Mouse (Mus musculus): ENCODE data around the gene Ren1. TPM values are rescaled to one million over a fixed set of nuclear protein-coding genes. Genes with fewer than 3 reads are reported as not detected.

The Ren1 gene
- polyA plus RNA-seq, 2 experiments, result 0.48 to 2.8 TPM

DNA sequence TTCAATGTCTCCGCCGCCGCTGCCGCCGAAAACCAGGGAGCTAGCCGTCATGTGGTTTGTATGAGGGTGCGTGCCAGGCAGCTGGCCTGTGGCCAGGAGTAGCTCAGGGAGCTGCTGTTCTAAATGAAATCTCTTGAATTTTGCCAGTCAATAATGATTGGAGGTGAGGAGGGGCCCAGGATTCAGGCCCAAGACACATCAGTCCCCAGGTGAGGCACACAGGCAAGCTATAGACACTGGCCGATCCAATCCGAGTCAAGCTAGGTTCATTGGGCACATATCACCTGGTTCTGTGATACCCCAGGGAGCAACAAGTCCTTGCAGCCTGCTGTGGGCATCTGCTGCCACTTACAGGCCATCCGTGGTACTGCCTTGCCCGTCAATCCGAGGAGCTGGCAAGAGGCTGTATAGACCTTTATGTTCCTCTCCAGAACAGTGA, 3.1 kb downstream of the Ren1 start:
- Histone ChIP-seq H3K4me1 (ENCODE audit: control insufficient read depth, insufficient read depth, low read length) (peaks cover 3% of the 10 kb centered on the region; the same call in 1 of the 2 replicates), H3K36me3 (ENCODE audit: control insufficient read depth, insufficient read depth, low read length) (no peaks in the 10 kb centered on the region), H3K4me3 (replicated peaks; ENCODE audit: low read length) (no peak overlapping the region), H3K9me3 (ENCODE audit: control insufficient read depth, low read length) (no peaks in the 10 kb centered on the region), H3K27me3 (ENCODE audit: control insufficient read depth, insufficient read depth, low read length) (no peaks in the 10 kb centered on the region), H3K9ac (ENCODE audit: low read depth, low read length, severe bottlenecking) (0 out of 2 replicates have a peak overlapping the region, but pooled peaks have one; percentile 7), H3K4me2 (replicated peaks; ENCODE audit: low read depth, low read length, severe bottlenecking) (no peak overlapping the region), H3K27ac (replicated peaks; ENCODE audit: low read depth, low read length) (no peak overlapping the region)
- DNase-seq (ENCODE audit: low spot score) (peak; percentile 24), ATAC-seq (ENCODE audit: low FRiP score, low read depth) (no peak)
- 51% methylated on average over 12 of the region's 12 CpGs for WGBS
- no peak for TF ChIP-seq POLR2A (IDR thresholded peaks at IDR 0.05; ENCODE audit: borderline replicate concordance, extremely low read depth, insufficient read depth, insufficient read length)

DNA sequence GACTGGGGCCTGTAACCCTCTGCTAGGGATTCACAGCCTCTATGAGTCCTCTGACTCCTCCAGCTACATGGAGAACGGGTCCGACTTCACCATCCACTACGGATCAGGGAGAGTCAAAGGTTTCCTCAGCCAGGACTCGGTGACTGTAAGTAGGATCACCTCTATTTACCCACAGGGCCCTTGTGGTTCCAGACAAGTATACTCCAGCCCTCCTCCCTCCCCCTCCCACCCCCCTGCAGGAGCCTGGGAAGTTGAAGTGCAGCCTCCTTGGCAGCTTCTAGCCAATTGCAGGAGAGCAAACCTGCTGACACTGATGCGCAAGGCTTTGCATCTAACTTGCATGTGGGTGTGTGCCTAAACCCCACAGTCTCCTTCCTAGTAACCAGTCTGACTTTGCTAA, 5.2 kb downstream of the Ren1 start:
- Histone ChIP-seq H3K9me3 (ENCODE audit: control insufficient read depth, low read length) (no peaks in the 10 kb centered on the region), H3K9ac (ENCODE audit: low read depth, low read length, severe bottlenecking) (no peak overlapping the region), H3K4me1 (ENCODE audit: control insufficient read depth, insufficient read depth, low read length) (peaks cover 3% of the 10 kb centered on the region; the same call in 1 of the 2 replicates), H3K27ac (replicated peaks; ENCODE audit: low read depth, low read length) (no peak overlapping the region), H3K4me2 (replicated peaks; ENCODE audit: low read depth, low read length, severe bottlenecking) (no peak overlapping the region), H3K27me3 (ENCODE audit: control insufficient read depth, insufficient read depth, low read length) (no peaks in the 10 kb centered on the region), H3K4me3 (replicated peaks; ENCODE audit: low read length) (no peak overlapping the region), H3K36me3 (ENCODE audit: control insufficient read depth, insufficient read depth, low read length) (no peaks in the 10 kb centered on the region)
- no peak for DNase-seq (ENCODE audit: low spot score)
- no peak for TF ChIP-seq POLR2A (IDR thresholded peaks at IDR 0.05; ENCODE audit: borderline replicate concordance, extremely low read depth, insufficient read depth, insufficient read length)
- 42% methylated on average over 5 of the region's 5 CpGs for WGBS
- no peak for ATAC-seq (ENCODE audit: low FRiP score, low read depth)

DNA sequence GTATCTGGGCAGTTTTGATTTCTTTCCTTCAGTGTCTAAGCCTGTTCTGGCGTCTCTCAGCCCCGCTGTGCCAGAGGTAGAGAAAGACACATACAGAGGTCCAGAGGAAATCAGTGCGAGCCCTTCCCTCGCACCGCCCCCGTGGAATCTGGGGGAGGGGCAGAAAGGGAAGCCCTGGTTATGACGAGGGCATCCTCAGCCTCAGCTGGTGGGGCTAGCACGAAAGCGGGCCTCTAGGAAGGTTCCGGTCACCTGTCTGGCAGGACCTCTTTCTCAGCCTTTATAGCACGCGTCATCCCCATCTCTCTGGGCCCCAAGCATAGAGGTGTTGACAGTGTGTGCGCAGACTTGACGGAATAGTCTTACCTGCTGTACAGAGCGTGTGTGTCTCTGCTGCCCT, 5.6 kb downstream of the Ren1 start:
- H3K9me3 ChIP-seq (ENCODE audit: control insufficient read depth, low read length), result no peaks in the 10 kb centered on the region
- H3K27me3 ChIP-seq (ENCODE audit: control insufficient read depth, insufficient read depth, low read length), result no peaks in the 10 kb centered on the region
- H3K4me1 ChIP-seq (ENCODE audit: control insufficient read depth, insufficient read depth, low read length), result peaks cover 3% of the 10 kb centered on the region; the same call in 1 of the 2 replicates
- ATAC-seq (ENCODE audit: low FRiP score, low read depth), result no peak
- H3K4me2 ChIP-seq (replicated peaks; ENCODE audit: low read depth, low read length, severe bottlenecking), result no peak overlapping the region
- no peak for DNase-seq (ENCODE audit: low spot score)
- TF ChIP-seq POLR2A (IDR thresholded peaks at IDR 0.05; ENCODE audit: borderline replicate concordance, extremely low read depth, insufficient read depth, insufficient read length), result no peak
- 50% methylated on average over 15 of the region's 15 CpGs for WGBS
- H3K27ac ChIP-seq (replicated peaks; ENCODE audit: low read depth, low read length), result no peak overlapping the region
- H3K9ac ChIP-seq (ENCODE audit: low read depth, low read length, severe bottlenecking), result no peak overlapping the region
- no peak overlapping the region for H3K4me3 ChIP-seq (replicated peaks; ENCODE audit: low read length)
- no peaks in the 10 kb centered on the region for H3K36me3 ChIP-seq (ENCODE audit: control insufficient read depth, insufficient read depth, low read length)

- no peaks in the 10 kb centered on the region for H3K27me3 ChIP-seq (ENCODE audit: control insufficient read depth, insufficient read depth, low read length)
- no peaks in the 10 kb centered on the region for H3K9me3 ChIP-seq (ENCODE audit: control insufficient read depth, low read length)
- ATAC-seq (ENCODE audit: low FRiP score, low read depth) (no peak), DNase-seq (ENCODE audit: low spot score) (no peak)
- no peaks in the 10 kb centered on the region for H3K36me3 ChIP-seq (ENCODE audit: control insufficient read depth, insufficient read depth, low read length)
- TF ChIP-seq POLR2A (IDR thresholded peaks at IDR 0.05; ENCODE audit: borderline replicate concordance, extremely low read depth, insufficient read depth, insufficient read length), result no peak
- H3K4me2 ChIP-seq (replicated peaks; ENCODE audit: low read depth, low read length, severe bottlenecking), result no peak overlapping the region
- no peak overlapping the region for H3K9ac ChIP-seq (ENCODE audit: low read depth, low read length, severe bottlenecking)
- peaks cover 3% of the 10 kb centered on the region; the same call in 1 of the 2 replicates for H3K4me1 ChIP-seq (ENCODE audit: control insufficient read depth, insufficient read depth, low read length)
- no peak overlapping the region for H3K4me3 ChIP-seq (replicated peaks; ENCODE audit: low read length)
- 54% methylated on average over 8 of the region's 8 CpGs for WGBS
- no peak overlapping the region for H3K27ac ChIP-seq (replicated peaks; ENCODE audit: low read depth, low read length)
These were observed 6.0 kb downstream of the Ren1 start for GRCm38 (mm10) chr1:133356330-133356729.

DNA sequence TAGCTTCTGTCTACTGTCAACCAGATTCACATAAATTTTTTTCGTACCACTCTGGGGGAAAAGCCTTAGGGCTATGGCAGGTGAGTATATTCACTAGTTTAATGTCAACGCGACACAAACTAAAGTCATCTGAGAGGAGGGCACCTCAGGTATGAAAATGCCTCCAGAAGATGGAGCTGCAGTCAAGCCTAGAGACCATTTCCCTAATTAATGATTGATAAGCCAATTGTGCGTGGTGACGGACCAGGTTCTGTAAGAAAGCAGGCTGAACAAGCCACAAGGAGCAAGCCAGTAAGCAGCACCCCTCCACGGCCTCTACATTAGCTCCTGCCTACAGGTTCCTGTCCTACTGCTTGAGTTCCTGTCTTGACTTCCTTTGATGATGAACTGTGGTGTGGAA, 10.7 kb downstream of the Ren1 start:
- Histone ChIP-seq H3K4me3 (replicated peaks; ENCODE audit: low read length) (no peak overlapping the region), H3K9ac (ENCODE audit: low read depth, low read length, severe bottlenecking) (no peak overlapping the region), H3K27me3 (ENCODE audit: control insufficient read depth, insufficient read depth, low read length) (peaks cover 24% of the 10 kb centered on the region), H3K36me3 (ENCODE audit: control insufficient read depth, insufficient read depth, low read length) (no peaks in the 10 kb centered on the region), H3K4me2 (replicated peaks; ENCODE audit: low read depth, low read length, severe bottlenecking) (no peak overlapping the region), H3K27ac (replicated peaks; ENCODE audit: low read depth, low read length) (no peak overlapping the region), H3K9me3 (ENCODE audit: control insufficient read depth, low read length) (no peaks in the 10 kb centered on the region), H3K4me1 (ENCODE audit: control insufficient read depth, insufficient read depth, low read length) (peaks cover 4% of the 10 kb centered on the region)
- no peak for TF ChIP-seq POLR2A (IDR thresholded peaks at IDR 0.05; ENCODE audit: borderline replicate concordance, extremely low read depth, insufficient read depth, insufficient read length)
- DNase-seq (ENCODE audit: low spot score), result no peak
- no peak for ATAC-seq (ENCODE audit: low FRiP score, low read depth)
- 87% methylated on average over 6 of the region's 6 CpGs for WGBS

- no peak for TF ChIP-seq POLR2A (IDR thresholded peaks at IDR 0.05; ENCODE audit: borderline replicate concordance, extremely low read depth, insufficient read depth, insufficient read length)
- DNase-seq (ENCODE audit: low spot score) (no peak), ATAC-seq (ENCODE audit: low FRiP score, low read depth) (no peak)
- Histone ChIP-seq H3K36me3 (ENCODE audit: control insufficient read depth, insufficient read depth, low read length) (no peaks in the 10 kb centered on the region), H3K4me1 (ENCODE audit: control insufficient read depth, insufficient read depth, low read length) (peaks cover 3% of the 10 kb centered on the region; the same call in 1 of the 2 replicates), H3K27ac (replicated peaks; ENCODE audit: low read depth, low read length) (no peak overlapping the region), H3K9me3 (ENCODE audit: control insufficient read depth, low read length) (no peaks in the 10 kb centered on the region), H3K9ac (ENCODE audit: low read depth, low read length, severe bottlenecking) (no peak overlapping the region), H3K27me3 (ENCODE audit: control insufficient read depth, insufficient read depth, low read length) (peaks cover 24% of the 10 kb centered on the region), H3K4me2 (replicated peaks; ENCODE audit: low read depth, low read length, severe bottlenecking) (no peak overlapping the region), H3K4me3 (replicated peaks; ENCODE audit: low read length) (no peak overlapping the region)
- 87% methylated on average over 5 of the region's 5 CpGs for WGBS
These were observed 11.8 kb downstream of the Ren1 start for GRCm38 (mm10) chr1:133362103-133362502.
